Mouse (Mus musculus) spleen, postnatal 10 days (tissue): ENCODE results near the gene Nmral1.
"Not testable (repeated sequence)": the region's sequence is repeated elsewhere in the genome, so short reads cannot be mapped to it uniquely, and the experiment has no call there.

ENCODE experiments used
- DNase-seq, 2 experiments: peaks; one replicate each; pipeline ENCODE4 v3.0.0; 2021 to 2022; ENCODE audit warnings: low spot score in 2 of 2

The Nmral1 gene

GRCm38 (mm10) chr16:4718753-4719518 lies at the start of gene Nmral1:
Nmral1 (minus strand) TSS chr16:4719356.
- DNase-seq = peak; percentile 76 to 79

DNA sequence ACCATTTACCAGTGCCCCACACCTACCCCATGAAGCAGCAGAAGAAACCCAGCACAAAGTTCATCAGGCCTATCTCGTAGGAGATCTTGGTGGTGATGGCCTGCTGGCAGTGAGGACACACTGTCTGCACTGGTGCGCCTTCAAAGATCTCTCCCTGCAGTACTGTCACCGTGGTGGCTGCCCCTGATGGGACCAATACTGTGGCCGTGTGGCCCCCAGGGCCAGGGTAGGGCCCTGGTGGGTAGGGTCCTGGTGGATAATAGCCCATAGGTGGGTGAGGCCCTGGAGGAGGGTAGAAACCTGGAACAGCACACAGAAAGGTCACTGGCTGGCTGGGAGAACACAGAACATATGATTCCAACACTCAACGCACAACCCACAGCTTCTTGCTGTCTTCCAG lies 49.6 kb upstream of the Nmral1 start:
- DNase-seq = no peak

DNA sequence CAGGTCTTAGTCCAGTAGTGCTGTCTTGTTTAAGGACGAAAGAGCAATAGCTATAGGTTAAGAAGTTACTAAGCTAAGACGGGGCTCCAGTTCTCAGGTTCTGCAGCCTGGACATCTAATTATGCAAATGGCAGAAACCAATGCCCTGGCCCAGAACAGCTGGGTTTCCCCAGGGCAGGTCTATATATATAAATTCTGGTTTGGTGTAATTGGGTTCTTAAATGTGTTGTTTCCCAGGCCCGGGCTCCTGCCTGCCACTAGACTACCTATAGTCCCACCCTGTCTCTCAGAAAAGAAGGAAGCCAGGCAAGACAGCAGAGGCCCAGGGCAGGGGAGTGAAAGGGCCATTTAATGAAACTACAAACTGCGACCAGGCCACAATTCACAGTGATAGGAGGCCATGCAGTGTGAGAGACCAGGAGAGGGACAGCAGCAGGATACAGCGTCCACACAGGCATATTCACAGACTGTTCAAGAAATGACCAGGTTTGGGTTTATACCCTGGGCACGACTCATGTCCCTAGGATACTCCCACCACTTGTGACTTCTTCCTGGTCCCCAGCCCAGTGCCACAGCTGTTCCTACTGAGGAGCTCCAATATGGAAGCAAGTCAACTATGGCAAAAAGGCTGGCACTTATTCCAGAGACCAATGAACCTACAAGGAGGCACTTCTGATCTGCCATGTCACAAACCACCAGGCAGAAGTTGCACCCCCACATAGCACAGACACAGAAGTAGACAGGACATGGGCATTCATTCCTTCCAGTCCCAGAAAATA lies 48.0 kb upstream of the Nmral1 start:
- DNase-seq = no peak

DNA sequence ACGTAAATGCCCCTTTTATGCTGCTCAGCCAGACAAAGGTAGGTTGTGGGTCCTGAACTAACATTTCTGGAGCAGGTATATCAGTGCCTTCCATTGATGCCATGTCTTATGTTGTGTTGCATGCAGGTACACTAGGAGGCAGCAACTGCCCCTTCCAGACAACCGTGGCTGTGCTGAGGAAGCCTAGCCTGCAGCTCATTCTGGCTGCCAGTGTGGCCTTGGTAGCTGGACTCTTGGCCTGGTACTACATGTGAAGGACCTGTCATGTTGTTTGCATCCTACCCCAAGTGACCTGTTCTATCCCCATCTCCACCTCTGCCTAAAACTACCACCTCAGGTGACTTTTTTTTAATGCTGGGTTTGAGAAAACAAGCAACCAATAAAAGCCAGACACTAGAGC lies 46.7 kb upstream of the Nmral1 start:
- no peak for DNase-seq

DNA sequence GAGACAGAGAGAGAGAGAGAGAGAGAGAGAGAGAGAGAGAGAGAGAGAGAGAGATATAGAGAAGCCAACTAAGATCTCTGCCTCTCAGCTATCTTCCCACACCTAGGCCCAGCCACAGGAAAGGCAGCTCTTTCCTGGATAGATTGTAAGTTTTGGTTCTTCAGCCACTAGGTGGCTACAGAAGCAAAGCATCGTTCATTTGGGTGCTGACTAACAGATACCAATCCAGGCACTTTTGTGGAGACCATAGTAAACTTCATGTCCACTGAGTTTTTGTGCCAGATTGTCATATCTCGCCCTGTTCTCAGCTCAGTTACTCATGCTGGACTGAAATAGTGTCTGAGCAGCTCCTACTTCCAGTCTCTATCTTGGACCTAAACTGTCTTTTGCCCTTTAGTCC lies 44.1 kb upstream of the Nmral1 start:
- DNase-seq = no peak

- no peak for DNase-seq
These were observed 43.3 kb upstream of the Nmral1 start for GRCm38 (mm10) chr16:4762437-4762836.

DNA sequence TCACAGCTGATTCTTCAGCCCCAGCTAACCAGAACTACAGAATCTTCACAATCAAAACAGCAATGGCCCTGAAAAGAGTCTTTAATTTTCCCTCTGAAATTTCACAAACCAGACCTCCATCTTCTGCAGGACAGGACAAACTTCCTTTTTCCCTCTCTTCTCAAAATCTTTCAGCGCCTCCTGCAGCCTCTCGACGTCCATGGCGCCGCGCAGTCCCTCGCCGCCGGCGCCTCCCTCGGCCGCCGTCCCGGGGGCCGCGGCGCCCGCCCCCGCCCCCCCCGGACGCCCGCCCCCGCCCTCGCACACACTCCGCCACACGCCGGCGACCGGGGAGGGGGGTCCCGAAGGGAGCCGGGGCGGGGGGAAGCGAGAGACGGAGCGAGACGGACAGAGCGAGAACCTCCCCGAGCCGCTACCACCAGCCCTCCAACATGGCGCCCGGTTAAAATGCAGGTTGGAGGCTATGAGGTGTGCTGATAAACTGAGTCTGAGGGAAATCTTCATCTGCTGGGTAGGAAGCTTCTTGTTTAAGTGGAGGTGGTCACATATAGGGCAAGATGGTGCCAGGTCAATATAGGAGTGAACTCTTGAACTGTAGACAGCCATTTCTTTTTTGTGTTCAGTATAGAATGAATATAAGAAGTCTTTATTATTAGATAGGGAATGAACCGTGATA lies 37.6 kb upstream of the Nmral1 start:
- not testable (repeated sequence) for DNase-seq

DNA sequence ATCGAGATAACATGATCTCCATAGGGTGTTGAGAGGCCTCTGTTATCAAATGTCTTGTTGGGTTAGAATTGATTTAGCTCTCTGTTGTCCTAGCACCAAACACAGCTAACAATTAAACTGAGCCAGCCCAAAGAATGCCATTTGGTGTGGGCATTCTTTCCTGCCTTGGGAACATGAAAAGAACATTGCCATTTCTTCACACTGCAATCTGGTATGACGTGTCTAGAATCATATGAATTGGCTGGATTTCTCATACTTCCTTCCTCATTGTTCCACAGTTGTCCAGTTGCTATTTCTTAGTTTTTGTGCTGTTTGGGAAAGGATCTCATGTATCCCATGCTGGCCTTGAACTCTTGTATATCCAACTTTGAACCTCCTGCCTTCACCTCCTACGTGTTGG lies 34.9 kb upstream of the Nmral1 start:
- DNase-seq = no peak

DNA sequence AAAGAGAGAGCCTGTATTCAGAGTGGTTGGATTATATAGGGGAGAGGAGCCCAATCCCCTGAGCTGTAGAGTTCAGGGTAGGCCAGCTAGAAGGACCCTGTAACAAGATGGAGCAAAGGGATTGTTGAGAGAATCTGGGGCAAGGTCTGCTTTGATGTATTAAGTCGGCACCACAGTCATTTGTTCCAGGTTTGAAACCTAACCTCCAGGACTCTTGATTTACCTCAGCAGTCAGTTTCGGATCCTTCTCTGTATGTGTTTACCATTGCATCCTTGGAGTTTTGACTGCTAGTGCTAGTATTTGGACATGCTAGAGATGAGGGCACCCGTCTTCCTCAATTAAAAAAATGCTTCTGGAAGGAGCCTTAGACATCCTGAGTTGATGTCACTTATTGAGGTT lies 33.0 kb upstream of the Nmral1 start:
- no peak for DNase-seq

DNA sequence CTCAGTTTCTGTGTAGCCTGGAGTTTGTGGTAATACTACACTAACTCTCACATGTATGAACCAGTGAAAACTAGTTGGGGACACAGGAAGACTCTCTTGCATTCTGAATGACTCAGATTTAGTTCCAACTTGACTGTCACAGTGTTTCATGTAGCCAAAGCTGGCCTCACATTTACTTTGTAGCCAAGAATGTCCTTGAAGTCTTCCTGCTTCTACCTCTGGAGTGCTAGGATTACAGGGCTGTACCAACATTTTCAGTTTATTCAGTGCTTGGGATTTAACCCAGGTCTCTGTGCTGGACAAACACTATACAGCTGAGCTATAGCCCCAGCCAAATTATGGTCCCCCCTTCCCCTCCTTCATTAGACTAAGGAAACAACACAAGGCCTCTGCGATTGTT lies 23.0 kb upstream of the Nmral1 start:
- DNase-seq = no peak

DNA sequence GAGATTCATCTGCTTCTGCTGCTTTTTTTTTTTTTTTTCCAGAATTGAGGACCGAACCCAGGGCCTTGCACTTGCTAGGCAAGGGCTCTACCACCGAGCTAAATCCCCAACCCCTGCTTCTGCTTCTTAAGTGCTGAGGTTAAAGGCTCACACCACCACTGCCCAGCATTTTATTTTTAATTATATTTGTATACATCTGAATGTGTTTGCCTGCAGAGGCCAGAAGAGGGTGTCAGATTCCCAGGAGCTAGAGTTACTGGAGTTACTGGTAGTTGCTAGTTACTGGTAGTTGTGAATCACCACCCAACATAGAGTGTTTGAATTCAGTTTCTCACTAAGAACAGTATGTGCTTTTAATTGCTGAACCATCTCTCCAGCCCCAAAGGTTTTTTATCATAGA lies 20.8 kb upstream of the Nmral1 start:
- DNase-seq = no peak

- no peak for DNase-seq
These were observed 17.1 kb upstream of the Nmral1 start for GRCm38 (mm10) chr16:4736262-4736661.

- DNase-seq = no peak
These were observed 11.7 kb upstream of the Nmral1 start for GRCm38 (mm10) chr16:4730776-4731358.

DNA sequence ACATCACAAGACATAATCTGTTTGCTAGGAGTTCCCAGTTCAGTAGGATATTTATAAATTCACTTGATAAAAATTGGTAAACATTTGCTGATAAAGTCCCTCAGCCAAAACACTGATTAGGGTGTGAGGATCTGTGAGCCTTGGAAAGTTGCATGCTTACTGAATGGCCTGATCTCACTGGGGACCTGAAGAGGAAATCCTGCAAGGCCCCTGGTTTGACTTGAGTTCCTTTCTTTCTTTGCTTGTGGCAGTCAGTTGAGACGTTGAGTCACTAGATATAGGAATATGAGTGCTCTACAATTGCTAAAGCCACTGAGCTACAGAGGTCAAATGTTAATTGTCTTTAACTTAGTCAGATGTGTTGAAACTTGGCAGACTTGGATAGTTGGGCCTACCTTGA lies 8.8 kb upstream of the Nmral1 start:
- no peak for DNase-seq

GRCm38 (mm10) chr16:4727526-4727925 lies 8.4 kb upstream of the Nmral1 start:
- DNase-seq = no peak

- no peak for DNase-seq
These were observed 7.5 kb upstream of the Nmral1 start for GRCm38 (mm10) chr16:4726528-4727128.

DNA sequence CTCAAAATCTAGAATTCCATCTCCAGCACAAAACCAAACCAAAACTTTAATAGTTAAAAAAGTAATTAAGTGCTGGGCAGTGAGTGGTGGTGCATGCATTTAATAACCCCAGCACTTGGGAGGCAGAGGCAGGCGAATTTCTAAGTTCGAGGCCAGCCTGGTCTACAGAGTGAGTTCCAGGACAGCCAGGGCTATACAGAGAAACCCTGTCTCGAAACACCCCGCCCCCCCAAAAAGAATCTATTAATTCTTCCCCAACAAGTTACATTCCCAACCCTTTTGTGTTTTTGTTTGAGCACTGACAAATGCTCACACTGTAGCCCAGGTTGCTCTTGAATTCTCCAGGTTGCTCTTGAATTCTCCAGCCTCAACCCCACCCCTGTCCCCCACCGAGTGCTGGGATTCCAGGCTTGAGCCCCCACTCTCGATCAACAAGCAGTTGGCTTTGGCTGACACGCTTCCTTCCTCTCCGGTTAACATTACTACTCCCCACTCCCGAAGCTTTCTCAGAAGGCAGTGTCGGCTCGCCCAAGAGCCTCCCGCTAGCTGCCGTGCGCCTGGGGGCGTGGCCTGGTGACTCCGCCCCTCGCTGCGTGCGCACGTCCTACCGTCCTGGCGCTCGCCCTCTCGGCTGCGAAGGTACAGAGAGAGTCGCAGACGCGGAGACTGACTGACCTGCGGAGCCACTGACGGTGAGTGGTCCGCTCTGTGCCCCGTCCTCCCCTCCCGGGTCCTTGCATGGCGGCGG lies 6.8 kb upstream of the Nmral1 start, which contains the start of gene Hmox2:
TSS of gene Hmox2 (plus strand) at position 582 of the 748 bp plus-strand sequence.
- DNase-seq = peak; percentile 98 to 99

GRCm38 (mm10) chr16:4725266-4725665 lies 6.1 kb upstream of the Nmral1 start:
- no peak for DNase-seq

- no peak for DNase-seq
These were observed 3.7 kb upstream of the Nmral1 start for GRCm38 (mm10) chr16:4722915-4723209.

- peak in 1 of 2 experiments; percentile 17 for DNase-seq
These were observed 3.2 kb upstream of the Nmral1 start for GRCm38 (mm10) chr16:4722128-4722914.
